Mouse (Mus musculus): ENCODE measurements around the gene Ehhadh.

- no peak for TF ChIP-seq CTCF (IDR thresholded peaks at IDR 0.05; ENCODE audit: insufficient read depth, low read length)
- no peak for TF ChIP-seq POLR2A (IDR thresholded peaks at IDR 0.05; ENCODE audit: borderline replicate concordance, extremely low read depth, low read depth, low read length)
Measured at GRCm38 (mm10) chr16:21804258-21804657, 16.7 kb upstream of the Ehhadh start.

Measured in lung, adult 2 months (tissue).